Comparison of ENCODE assay signal across 8 mouse cellular contexts in genomic region chr5:75977441-75978373, GRCm38 (mm10). TPM values are rescaled to one million over a fixed set of nuclear protein-coding genes. Genes with fewer than 3 reads are reported as not detected.
DNase-seq lines count a peak whose midpoint lies in the region; ATAC-seq and TF ChIP-seq lines count a peak whose summit lies in the region.

No protein-coding gene starts in this region.

- ATAC-seq in hematopoietic stem cell, adult 5-6 weeks (replicated peaks in 1 of 2; ENCODE audit: insufficient read depth in 1 of 2, low FRiP score in 2 of 2, low TSS enrichment in 1 of 2, low read depth in 1 of 2, poor library complexity in 2 of 2, severe bottlenecking in 2 of 2), result peak; percentile 20 to 34; a peak in 2 of 4 replicates
- ATAC-seq in limb, embryonic 14.5 days (ENCODE audit: low FRiP score, low read depth), result peak; percentile 66; the same call in 1 of the 2 replicates

- peak; percentile 74 to 82 for DNase-seq in cerebellum, postnatal 10 days
- DNase-seq in cerebellum, adult 8-10 months, result no peak
- peak; percentile 3 for DNase-seq in thymus, postnatal 14 days
- DNase-seq in thymus, postnatal 36 days, result no peak
- DNase-seq in limb, embryonic 14.5 days (ENCODE audit: low spot score), result peak; percentile 25
- peak; percentile 57 for DNase-seq in neural tube, embryonic 10.5 days (ENCODE audit: extremely low spot score, low spot score)
- DNase-seq in T-cell, adult 2 months (ENCODE audit: low spot score), result no peak

- H3K27me3 ChIP-seq in limb, embryonic 14.5 days (ENCODE audit: control insufficient read depth, insufficient read depth, low read length), result peaks cover 45% of the 10 kb centered on the region

- H3K4me1 ChIP-seq in limb, embryonic 14.5 days (ENCODE audit: control insufficient read depth, insufficient read depth, low read length), result peaks cover 8% of the 10 kb centered on the region

- H3K27ac ChIP-seq in limb, embryonic 14.5 days (replicated peaks; ENCODE audit: low read depth, low read length), result no peak overlapping the region

- no peaks in the 10 kb centered on the region for H3K36me3 ChIP-seq in limb, embryonic 14.5 days (ENCODE audit: control insufficient read depth, insufficient read depth, low read length)

- peak overlapping the region; percentile 64 for H3K4me3 ChIP-seq in limb, embryonic 14.5 days (replicated peaks; ENCODE audit: low read length)

- no peak for TF ChIP-seq POLR2A in limb, embryonic 14.5 days (IDR thresholded peaks at IDR 0.05; ENCODE audit: borderline replicate concordance, extremely low read depth, insufficient read depth, insufficient read length)

- H3K9ac ChIP-seq in limb, embryonic 14.5 days (ENCODE audit: low read depth, low read length, severe bottlenecking), result peak overlapping the region; percentile 58

- peak overlapping the region; percentile 92 for H3K4me2 ChIP-seq in limb, embryonic 14.5 days (replicated peaks; ENCODE audit: low read depth, low read length, severe bottlenecking)

- H3K9me3 ChIP-seq in limb, embryonic 14.5 days (ENCODE audit: control insufficient read depth, low read length), result no peaks in the 10 kb centered on the region

- 2% methylated on average over 44 of the region's 54 CpGs for WGBS in limb, embryonic 14.5 days

RNA-seq across cellular contexts. Expression of gene Kdr, which starts 0.6 kb away (rescaled TPM):
- total RNA-seq in hematopoietic stem cell, adult 5-6 weeks (2017), result 0.31 and 0.99 TPM in 2 replicates
- polyA plus RNA-seq in limb, embryonic 14.5 days (2012; rRNA removed), result 18.4 and 21.1 TPM in 2 replicates
- 25.0 and 25.3 TPM in 2 replicates for polyA plus RNA-seq in limb, embryonic 14.5 days (2014; fragmentation: Nextera tagmentation; extraction: Ambion mirVana)

Comparison
In these comparisons a context has a peak if more than half of its experiments do, and no peak if none do; other contexts are left out.
1. DNase-seq: peak in cerebellum, postnatal 10 days (2 of 2), thymus, postnatal 14 days (single experiment), limb, embryonic 14.5 days (single experiment) and neural tube, embryonic 10.5 days (single experiment); none in cerebellum, adult 8-10 months (single experiment), thymus, postnatal 36 days (0 of 2) and T-cell, adult 2 months (single experiment).